Mouse (Mus musculus) 3134 (cell line): ENCODE results near the gene Fshr.

ENCODE experiments used
- DNase-seq: peaks from one replicate; pipeline ENCODE4 v3.0.0-alpha.2; 2011; ENCODE audit warnings: low spot score; ENCODE audit not compliant: insufficient read length; ENCODE audit errors: extremely low read depth

The Fshr gene

GRCm38 (mm10) chr17:89036049-89036448 lies 164.4 kb downstream of the Fshr start:
- DNase-seq: no peak

- DNase-seq: no peak
Measured at GRCm38 (mm10) chr17:89034627-89035026, 165.8 kb downstream of the Fshr start.

GRCm38 (mm10) chr17:89032981-89033380 lies 167.5 kb downstream of the Fshr start:
- no peak for DNase-seq

- no peak for DNase-seq
Measured at GRCm38 (mm10) chr17:89019518-89019917, 181.0 kb downstream of the Fshr start.

- no peak for DNase-seq
Measured at GRCm38 (mm10) chr17:89017002-89017401, 183.5 kb downstream of the Fshr start.

GRCm38 (mm10) chr17:89013691-89014090 lies 186.8 kb downstream of the Fshr start:
- DNase-seq: no peak

- DNase-seq: no peak
Measured at GRCm38 (mm10) chr17:89009117-89009516, 191.4 kb downstream of the Fshr start.

GRCm38 (mm10) chr17:89008680-89009079 lies 191.8 kb downstream of the Fshr start:
- no peak for DNase-seq

- no peak for DNase-seq
Measured at GRCm38 (mm10) chr17:89005959-89006358, 194.5 kb downstream of the Fshr start.

- DNase-seq: no peak
Measured at GRCm38 (mm10) chr17:88999907-89000306, 200.6 kb downstream of the Fshr start.

- DNase-seq: no peak
Measured at GRCm38 (mm10) chr17:88998243-88998642, 202.2 kb downstream of the Fshr start.

GRCm38 (mm10) chr17:88991238-88991637 lies 209.2 kb downstream of the Fshr start:
- no peak for DNase-seq

- no peak for DNase-seq
Measured at GRCm38 (mm10) chr17:88980708-88981355, 219.6 kb downstream of the Fshr start.

- DNase-seq: no peak
Measured at GRCm38 (mm10) chr17:88974538-88974937, 225.9 kb downstream of the Fshr start.

- DNase-seq: no peak
Measured at GRCm38 (mm10) chr17:88966028-88966427, 234.4 kb downstream of the Fshr start.

- DNase-seq: no peak
Measured at GRCm38 (mm10) chr17:88954011-88954410, 246.5 kb downstream of the Fshr start.

GRCm38 (mm10) chr17:88938153-88938681 lies 262.3 kb downstream of the Fshr start:
- no peak for DNase-seq

GRCm38 (mm10) chr17:88937341-88938152 lies 262.9 kb downstream of the Fshr start:
- no peak for DNase-seq

- DNase-seq: no peak
Measured at GRCm38 (mm10) chr17:88936941-88937340, 263.5 kb downstream of the Fshr start.
